Mouse (Mus musculus) brain, adult 2 months (tissue): Measurements from ENCODE around the gene Noct.
"Not testable (repeated sequence)": the region's sequence is repeated elsewhere in the genome, so short reads cannot be mapped to it uniquely, and the experiment has no call there.

Experiments used
- DNase-seq: peaks from one replicate; pipeline ENCODE4 v3.0.0; 2011; ENCODE audit warnings: low read depth, low spot score

Gene Noct

DNA sequence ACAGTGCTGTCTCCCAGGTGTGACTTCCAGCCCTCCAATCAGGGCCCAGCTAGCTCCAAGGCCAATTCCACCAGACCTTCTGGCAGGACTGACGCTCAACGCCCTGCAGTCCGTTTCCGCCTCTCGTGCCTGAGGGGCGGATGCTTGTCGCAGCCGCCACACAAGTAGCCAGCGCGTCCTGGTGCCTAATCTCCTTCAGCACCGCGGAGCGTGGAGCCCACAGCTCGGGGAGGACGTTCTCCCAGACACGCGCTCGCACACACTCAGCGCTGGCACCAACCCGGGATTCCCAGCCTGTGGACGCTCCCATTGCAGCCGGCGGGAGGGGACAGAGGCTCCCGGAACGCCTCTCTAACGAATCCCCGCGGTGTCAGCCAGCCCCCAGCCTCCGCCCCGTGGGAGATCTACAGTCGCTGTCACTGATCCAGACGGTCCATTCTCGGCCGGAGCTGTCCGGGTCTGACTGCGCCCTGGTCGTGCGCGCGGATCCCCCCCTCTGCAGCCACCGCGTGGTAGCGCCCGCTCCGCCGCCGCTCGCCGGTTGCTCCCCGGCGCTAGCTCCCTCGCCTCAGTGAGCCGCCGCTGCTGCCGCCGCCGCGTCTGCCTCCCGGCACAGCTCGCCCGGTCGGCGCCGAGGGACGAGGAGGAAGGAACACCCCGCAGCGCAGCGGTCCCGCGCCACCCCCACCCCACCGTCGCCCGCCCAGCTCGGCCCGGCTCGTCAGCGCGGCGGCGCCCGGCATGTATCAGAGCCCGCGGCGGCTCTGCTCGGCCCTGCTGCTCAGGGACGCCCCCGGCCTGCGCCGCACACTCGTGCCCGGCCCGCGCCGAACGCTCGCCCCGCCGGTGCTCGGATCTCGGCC lies at the start of gene Noct:
Gene Noct (plus strand): TSS at position 85 of the 863 bp plus-strand sequence.
- peak; percentile 96 for DNase-seq

DNA sequence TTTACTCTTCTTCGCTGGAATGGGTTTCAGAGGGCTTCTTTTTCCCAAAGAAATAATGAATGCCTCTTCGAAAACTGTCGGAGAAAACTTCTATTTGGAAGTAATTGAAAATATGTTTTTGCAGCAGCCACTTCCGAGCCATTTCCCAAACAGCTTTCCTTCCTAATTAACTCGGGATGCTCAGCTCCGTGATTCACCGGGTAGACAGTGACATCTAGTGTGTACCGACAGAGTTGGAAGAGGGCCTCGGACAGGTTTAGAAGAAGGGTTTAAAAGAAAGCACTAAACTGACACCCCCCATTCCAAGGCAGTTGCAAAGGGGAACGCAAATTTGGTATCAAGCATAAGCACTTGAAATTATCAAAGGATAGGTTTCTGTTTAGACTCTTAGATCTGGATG lies 46.1 kb upstream of the Noct start:
- peak; percentile 67 for DNase-seq

DNA sequence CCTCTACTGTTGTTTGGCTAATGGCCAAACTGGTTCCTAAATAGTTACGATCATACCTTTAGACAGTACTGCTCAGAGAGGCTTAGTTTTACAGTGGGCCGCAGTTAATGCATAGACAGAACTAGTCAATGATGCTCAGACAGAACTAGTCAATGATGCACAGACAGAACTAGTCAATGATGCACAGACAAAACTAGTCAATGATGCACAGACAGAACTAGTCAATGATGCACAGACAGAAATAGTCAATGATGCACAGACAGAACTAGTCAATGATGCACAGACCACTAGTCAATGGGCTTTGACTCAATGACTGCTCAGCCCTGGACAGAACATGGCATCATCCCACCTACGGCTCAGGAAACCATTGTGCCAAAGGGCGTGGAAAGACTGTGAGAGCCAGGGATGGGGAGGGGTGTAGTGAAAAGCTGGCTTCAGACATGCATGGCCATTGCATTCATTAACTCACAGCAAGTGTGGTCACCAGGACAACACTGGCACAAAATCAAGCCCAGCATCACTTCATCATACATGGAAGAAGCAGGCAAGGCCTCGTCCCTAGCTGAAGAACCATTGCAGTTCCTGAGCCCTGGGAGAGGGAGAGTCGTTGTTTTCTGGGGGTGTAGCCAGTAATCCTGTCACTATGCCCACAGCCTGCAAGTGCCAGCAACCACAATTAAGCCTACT lies 44.6 kb upstream of the Noct start:
- peak; percentile 47 for DNase-seq

DNA sequence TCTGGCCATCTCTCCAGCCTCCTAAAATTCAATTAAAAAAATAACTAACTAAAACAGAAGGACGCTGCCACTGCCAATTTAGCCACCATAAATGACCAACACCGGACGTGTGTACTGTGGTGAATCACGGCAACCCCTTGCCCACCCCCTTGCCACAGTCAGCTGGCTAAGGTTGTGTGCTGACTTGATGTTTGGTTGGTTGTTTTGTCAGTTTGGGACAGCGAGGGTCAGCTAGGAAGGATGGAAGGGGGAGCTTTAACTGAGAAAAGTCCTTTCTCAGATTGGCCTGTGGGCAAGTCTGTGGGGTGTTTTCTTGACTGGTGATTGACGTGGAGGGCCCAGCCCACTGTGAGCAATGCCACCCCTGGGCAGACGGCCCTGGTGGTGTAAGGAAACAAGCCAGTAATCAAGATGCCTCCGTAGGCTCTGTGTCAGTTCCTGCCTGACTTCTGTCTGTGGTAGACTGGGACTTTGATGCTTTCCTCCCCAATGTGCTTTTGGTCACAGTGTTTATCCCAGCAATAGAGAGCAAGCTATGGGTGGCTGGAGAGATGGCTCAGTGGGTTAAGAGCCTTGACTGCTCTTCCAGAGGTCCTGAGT lies 43.8 kb upstream of the Noct start:
- no peak for DNase-seq

DNA sequence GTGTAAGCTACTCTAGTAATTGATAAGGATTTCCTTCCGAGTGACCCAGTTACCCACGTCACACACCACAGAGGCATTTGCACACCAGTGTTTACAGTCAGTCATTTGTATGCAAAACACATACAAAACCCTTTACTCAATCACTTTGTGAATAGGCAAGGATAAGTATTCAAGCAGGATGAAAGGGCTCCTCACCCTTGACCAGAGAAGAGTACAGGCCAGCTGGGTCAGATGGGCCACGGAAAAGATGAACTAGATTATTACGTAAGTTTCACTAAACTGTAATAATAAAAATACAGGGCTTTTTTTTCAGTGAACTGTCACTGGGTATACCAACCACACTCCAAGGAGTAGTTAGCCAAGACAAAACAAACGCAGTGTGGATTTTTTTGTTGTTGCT lies 41.8 kb upstream of the Noct start:
- no peak for DNase-seq

DNA sequence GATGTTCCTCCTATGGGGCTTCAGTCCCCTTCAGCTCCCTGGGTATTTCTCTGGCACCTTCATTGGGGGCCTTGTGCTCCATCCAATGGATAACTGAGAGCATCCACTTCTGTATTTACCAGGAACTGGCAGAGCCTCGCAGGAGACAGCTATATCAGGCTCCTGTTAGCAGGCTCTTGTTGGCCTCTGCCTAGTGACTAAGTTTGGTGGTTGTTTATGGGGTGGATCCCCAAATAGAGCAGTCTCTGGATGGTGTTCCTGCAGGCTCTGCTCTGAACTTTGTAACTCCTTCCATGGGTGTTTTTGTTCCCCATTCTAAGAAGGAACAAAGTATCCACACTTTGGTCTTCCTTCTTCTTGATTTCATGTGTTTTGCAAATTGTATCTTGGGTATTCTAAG lies 40.7 kb upstream of the Noct start:
- DNase-seq: not testable (repeated sequence)

DNA sequence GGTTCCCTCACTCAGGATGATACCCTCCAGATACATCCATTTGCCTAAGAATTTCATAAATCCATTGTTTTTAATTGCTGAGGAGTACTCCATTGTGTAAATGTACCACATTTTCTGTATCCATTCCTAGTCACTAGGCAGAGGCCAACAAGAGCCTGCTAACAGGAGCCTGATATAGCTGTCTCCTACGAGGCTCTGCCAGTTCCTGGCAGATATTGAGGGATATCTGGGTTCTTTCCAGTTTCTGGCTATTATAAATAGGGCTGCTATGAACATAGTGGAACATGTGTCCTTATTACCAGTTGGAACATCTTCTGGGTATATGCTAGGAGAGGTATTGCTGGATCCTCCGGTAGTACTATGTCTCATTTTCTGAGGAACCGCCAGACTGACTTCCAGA lies 40.3 kb upstream of the Noct start:
- not testable (repeated sequence) for DNase-seq

DNA sequence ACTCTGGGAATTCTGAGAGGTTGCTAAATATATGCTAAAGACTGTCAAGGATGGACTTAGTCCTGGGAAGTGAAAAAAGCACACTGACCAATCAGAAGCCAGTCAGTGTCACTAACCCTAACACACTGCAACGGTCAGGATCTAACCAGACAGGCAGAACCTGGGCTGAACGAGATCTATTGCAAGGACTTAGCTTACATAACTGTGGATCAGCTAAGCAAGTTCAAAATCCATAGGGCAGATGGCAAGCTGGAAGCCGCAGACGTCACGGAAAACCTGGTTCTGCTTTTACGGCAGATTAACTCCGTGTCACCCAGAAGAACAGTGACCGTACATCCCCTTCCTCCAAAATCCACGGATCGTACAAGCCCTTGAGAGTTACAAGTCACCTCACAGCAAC lies 39.5 kb upstream of the Noct start:
- no peak for DNase-seq

DNA sequence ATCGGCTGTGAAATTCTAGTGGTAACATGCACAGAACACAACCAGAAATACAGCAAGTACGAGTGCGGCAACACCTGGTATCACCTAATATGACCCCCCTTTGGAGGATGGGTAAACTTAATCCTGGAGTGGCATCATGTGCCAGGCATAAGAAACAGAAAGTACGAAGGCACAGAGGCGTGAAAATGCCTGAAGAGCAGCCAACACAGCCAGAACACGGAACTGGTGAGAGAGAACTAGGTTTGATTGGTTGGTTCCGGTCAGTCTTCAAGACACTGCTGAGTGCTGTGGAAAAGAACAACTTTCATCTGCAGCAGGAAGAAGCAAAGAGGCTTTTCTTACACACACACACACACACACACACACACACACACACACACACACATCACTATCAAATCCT lies 38.8 kb upstream of the Noct start:
- peak; percentile 29 for DNase-seq

DNA sequence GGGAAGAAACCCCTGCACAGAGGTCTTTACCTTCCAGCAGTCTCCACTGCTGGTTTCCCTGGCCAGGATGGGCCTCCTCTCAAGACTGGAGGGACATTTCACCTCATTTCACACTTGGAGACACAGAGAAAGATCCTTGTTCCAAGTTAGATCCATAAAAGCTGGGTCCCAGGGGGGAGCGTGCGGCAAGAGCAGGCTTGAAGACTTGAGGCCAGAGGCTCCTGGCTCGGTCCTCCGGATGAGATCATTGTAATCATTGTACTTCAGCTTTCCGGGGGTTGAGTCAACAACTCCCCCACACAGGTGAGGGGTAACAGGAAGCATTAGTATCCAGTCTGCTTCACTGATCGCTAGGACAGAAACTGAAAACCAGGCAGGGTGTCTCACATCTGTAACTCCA lies 30.2 kb upstream of the Noct start:
- no peak for DNase-seq

DNA sequence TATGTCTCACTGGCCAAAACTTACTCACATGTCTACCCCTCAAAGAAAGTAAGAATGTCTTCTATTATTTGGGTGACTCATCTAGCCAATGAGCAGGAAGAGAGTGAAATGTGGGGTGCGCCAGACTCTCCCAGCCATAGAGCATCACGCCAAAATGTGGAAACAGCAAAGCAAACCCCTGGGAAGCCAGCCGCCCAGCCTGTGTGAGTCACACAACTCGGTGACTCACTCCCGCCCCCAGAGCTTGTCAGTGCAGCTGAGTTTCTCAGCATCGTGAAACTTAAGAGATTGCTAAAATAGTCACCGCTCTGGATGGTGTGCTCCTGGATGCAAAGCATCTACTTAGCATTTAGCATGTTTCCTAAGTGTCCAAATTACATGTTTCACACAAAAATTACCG lies 28.9 kb upstream of the Noct start:
- peak; percentile 97 for DNase-seq

DNA sequence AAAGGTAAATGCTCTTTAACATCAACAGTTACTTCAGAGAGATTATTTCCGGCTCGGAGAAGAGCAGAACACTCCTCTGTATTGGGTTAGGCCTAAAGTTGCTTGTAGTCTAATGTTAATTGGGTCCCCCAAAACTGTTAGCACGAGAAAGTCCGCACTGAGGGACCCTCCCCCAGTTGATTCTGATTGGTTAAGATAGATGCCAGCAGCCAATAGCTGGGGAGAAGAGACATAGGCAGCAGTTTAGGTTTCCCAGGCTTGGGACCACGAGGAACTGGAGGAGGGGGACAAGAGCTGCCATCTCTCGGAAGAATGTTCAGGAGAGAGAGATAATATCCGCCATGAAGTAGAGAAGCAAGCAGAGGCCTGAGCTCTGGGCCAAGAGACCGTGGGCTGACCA lies 28.5 kb upstream of the Noct start:
- no peak for DNase-seq

DNA sequence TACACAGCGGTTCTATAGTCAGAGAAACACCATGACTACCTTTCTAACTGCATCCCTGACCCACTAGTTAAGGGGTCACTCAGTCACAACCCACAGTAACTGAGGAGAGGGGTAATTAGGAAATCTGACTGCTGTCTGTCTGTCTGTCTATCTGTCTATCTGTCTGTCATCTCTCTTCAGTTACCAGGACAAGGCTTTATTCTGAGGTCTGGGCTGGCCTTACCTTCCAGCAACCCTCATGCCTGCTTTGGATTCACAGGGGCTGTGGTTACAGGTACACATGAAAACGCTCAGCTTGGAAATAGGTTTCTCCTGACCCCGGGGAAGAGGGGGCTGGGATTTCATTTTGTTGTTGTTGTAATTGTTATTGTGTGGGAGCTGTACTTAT lies 27.5 kb upstream of the Noct start:
- DNase-seq: no peak

DNA sequence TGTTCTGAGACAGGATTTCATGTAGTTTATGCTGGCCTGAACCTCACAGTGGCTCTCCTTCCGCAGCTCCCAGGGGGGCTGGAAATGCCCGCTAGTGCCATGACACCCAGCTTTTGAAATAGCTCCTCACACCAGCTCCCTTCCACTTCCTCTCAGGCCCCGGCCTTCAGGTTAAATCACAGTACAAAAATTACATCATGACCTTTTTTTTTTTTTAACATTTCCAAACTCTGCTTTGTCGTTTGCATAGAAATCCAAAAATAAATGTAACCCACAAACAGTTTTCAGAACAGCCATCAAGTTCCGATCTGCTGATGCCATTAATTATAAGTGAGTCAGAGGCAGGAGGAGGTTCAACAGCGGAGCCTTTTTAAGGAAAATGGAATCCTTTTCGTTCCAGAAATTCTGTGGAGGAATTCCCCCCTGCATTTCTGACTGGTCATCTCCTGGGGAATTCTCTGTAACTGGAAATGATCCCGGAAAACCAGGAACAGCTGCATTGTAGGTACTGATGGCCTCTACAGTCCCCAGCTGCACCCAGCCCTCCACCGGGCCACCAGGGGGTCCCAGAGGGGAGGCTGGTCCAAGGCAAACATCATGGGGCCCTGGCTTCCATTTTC lies 27.0 kb upstream of the Noct start:
- DNase-seq: peak; percentile 69

DNA sequence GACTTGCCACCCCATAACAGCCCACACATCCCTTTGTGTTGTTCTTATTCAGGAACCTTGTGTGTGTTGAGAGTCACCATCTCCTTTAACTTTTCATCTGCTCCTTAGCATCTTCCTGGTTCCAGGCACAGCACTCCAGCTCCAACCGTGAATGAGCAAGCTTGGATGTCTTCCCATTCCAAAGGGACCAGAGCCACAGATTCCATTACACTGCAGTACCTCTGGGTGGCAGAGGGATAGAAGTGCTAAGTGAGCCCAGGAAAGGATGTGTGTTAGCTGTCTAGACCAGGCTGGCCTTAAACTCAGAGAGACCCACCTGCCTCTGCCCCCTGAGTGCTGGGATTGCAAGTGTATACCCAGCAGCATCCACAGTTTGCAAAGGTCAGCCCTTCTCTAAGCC lies 26.0 kb upstream of the Noct start:
- DNase-seq: peak; percentile 75

DNA sequence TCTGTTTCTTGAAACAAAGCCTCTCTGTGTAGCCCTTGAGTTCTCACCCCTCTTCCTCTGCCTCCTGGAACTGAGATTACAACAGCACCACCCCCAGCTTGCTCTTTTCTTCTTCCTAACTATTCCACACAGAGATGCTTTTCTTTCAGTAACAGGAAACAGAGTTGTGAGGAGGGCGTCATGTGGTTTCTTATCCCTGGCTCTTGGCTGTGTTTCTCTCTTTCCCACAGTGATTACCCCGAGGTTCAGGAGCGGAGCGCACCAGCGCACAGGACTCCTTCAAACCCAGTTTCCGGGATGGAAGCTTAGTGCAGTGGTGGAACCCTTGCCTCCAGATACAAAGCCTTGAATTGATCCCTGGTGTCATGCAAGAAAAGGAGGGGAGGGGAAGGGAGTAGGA lies 25.1 kb upstream of the Noct start:
- DNase-seq: peak; percentile 29

DNA sequence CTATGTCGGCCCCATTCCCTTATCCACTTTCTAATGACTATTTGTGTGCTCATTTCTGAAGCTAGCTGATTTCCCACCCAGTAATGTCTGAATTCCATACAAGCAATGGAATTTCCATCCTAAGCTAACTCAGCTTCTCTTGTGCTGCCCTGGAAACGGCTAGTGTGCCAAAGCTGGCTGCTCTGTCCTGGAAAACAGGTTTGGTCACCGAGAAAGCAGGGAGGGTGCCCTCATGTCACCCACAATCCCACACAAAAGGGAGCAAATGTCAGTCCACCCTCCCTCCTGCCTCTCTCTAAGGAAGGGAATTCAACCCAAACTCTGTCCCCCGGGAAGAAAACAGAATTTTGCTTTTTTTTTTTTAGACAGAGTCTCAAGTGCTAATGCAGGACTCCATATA lies 23.9 kb upstream of the Noct start:
- DNase-seq: no peak

DNA sequence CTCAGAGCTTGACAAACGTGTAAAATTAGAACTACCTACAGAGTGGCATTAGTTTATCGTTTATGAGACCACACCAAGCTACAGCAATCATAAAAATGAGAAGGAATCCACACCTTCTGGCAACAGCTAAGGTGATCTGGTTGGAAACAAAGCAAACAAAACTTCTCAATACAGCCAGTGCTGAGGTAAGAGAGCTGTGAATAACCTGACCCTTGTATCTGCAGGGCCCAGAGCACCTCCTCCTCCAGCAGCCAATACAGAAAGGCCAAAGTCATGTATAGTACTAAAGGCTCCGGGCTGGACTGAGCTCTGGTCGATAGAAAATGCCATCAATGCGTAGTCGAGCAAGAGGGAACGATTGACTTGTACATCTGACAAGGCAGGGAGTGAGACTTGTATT lies 23.4 kb upstream of the Noct start:
- DNase-seq: no peak

DNA sequence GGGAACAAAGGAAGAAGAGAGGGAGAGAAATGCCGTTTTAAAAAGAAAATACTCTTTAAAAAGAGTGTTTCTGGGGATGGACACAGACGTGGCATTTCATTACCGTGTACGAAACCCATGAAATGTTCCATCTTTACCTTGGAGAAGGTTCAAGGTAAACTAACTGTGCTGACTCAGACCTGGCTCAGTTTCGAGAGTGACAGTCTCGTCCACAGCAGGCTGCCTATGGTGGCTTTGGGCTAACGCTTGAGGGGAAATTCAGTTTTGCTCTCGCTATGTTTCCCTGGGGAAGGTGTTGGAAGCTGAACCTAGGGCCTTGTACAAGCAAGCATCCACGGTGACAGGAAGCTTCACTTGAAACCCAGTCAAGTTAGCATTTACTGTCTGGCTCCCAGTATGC lies 22.3 kb upstream of the Noct start:
- no peak for DNase-seq

DNA sequence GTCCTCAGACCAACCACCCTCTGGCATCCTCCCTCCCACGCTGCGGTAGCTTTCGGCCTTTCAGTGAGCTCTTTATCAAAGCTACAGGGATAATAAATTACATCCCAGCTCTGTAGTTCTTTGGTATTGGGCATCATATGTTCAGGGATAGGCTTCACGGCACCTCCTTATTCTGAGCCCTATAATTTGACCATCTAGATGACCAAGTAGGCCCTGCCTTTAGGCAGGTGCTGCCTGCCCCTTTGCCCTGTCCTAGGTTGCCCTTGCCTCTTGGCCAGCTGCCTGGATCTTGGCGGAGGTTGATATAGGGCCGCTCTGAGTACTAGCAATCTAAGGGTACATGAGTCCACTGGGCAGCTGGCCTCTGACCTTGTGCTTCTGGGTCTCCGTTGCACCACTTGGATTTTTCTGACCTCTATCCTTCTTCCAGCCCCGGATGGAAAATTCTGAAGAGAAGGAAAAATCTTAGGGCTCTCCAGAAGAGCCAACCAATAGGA lies 21.7 kb upstream of the Noct start:
- DNase-seq: no peak

DNA sequence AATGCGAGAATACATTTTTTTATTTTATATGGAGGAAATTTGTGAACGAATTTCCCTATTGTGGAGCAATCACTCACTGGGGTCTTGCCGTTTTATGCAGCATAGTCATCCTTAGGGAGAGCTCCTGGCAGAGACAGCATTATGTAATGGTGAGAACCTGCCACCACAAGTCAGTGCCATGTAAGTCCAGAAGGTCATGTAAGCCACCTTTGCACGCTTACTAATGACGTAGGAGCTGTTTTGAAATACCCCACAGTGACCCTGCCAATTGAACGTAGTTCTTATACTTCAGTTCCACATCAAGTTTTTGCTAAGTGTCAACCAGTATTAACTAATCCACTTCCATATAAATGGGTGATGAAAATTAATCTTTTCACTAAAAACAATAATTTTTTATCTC lies 20.3 kb upstream of the Noct start:
- DNase-seq: no peak

DNA sequence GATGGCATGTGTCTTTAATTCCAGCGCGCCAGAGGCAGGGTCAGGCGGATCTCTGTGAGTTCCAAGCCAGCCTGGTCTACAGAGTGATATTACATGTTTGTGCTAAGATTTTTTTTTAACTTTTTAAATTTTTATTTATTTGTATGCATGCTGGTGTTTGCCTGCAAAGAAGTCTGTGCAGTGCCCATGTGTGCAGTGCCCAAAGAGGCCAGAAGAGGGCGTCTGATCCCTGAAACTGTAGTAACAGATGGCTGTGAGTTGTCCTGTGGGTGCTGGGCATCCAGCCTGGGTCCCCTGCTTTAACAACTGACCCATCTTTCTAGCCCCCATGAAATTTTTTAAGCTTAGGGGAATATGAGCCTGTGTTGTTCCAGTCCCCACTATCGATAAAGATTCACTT lies 19.8 kb upstream of the Noct start:
- DNase-seq: no peak
